Mouse (Mus musculus) cerebellum, postnatal 36 days (tissue): ENCODE results near the gene Slc2a1.

Experiments used
- DNase-seq, 2 experiments: peaks; one replicate each; pipeline ENCODE4 v3.0.0; 2021 to 2022; ENCODE audit warnings: mixed read lengths in 2 of 2

Slc2a1 gene

DNA sequence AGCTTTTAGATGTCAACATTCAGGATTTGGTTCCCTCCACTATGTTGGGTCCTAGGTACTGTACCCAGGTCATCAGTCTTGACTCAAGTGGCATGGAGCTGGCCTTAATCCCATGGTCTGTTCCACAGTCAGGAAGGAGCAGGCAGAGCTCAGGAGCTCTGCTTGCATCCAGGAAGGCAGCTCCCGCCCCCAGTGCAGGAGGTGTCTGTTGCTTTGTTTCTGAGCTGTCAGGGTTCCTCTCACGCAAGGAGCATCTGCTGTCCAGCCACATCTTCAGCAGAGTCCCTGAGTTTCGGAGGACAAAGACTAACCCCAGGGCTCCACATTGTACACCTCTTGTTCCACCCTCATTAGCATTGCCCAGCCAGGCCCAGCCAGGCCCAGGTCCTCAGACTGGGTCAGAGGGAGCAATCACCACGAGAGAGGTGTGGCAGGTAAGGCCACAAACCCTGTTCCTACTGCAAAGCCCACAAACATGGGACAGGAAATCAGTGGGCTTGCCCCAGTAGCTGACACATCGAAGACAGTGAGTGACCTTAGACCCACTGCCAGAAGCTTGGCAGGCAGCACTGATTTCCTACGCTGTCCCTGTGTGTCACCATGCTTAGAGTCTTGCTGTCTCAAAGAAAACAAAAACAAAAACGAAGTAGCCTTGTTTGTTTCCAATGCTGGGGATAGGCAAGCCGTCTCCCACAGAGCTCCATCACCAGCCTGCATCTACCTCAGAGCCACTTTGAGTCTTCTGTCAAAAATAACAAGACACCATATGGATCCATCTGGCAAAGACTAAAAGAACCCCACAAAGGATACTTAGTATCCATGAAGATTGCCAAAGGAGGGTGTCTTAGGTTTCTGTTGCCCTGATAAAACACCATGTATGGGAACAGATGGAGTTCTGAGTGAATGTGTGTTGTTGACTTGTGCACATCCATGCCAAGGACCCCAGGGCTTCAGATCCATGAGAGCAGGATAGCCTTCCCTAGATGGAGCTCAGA is 10.0 kb upstream of the Slc2a1 start:
- no peak for DNase-seq

DNA sequence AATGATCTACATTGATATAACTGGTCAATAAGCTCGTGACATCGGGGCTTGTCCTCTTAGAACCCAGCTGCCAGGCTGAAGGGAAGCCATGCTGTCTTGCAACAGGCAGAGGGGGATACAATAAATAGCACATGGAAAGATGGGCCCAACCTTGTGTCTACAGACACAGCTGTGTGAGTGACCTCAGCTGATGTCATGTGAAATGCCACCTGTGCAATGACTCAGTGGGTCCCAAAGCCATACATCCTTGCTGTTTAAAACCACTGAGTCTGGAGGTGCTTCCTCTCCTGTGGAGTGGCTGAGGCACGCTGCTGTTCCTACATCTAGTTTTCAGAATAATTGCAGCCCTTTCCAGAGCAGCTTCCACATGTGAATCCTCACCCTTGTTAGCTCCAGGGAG is 7.1 kb upstream of the Slc2a1 start:
- DNase-seq: no peak

DNA sequence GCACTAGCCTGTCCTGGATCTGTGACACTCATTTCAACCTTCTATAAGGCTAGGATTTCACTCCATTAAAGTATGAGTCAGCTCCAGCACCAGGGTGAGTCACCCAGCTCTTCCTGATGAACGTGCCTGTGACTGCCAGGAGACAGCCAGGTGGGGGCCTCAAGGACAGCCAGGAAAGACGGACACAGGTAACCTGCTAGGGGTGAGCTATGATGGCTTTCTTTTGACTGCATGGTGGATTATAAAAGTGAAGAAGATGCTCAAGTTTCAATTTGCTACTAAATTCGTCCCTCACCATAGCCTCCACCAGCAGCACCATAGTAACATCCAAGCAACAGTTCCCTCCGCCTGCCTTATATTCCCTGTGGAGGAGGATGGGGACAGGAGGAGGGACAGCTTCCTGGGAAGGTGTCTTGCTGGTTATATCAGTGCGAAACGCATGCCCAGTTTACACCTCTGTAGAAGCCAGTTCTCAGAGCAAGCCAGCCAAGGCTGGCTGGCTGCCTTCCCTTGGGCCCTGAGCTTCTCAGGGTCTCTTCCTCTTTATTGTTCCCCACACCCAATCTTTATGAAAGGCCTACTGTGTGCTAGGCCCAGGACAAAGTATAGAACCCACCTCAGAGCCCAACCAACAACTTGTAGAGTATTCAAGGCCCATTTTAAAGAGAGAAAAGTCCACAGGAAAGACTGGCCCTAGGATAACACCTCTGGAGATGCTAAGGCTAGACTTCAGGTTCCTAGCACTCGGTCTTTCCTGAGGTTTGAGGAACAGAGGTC is 6.0 kb upstream of the Slc2a1 start:
- DNase-seq: no peak

DNA sequence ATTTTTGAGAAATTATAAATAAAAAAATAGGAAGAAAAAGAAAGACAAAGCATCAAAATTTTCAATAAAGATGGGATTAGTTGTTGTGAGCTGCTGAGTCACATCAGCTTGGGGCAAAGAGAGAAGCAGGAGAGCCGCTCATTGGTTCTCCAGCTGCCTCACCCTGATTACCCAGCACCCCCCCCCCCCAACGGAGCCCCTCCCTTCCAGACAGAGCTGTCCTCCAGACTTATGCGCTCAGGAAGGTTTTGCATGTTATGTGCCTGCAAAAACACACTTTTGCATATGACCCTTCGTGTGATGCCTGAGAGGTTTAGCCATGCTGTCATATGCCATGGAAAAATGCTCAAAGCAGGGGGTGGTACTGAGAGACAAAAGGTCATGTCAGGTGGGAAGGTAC is 3.7 kb upstream of the Slc2a1 start:
- DNase-seq: no peak

DNA sequence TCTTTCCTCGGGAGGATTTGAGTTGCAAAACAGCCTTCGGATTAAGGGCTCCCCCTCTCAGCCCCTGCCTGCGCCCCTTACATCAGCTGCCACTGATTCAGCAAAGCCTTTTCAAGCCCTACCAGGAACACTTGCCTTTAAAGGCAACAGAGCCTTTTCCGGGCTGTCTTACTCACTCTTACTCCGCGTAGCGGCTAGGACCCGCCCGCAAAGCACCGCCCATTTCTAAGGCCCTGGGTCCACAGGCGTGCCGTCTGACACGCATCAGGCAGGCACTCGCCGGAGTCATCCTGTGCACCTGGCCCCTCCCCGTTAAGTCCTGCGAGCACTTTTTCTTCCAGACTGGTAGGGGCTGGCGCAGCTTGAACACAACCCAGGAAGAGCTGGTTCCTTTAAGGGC is 2.8 kb upstream of the Slc2a1 start:
- peak; percentile 24 to 26 for DNase-seq

DNA sequence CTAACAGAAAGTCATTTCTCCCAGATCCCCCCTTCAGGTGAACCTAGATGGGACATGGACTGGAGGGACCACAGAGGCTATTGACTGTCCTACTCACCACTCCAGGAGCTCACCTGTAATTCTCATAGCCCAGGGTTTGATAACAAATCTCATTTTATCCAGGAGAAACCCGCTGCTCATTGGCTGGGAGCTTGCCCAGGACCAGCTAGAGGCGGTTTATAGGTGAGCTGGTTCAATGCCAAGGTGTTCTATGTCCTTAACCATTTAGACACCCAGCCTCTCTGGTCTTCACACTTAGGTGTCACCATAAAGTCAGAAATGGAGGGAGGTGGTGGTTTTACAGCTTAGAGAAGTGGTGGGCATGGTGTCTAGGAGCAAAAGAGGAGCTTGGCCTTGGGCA is 644 bp upstream of the Slc2a1 start:
- DNase-seq: no peak

DNA sequence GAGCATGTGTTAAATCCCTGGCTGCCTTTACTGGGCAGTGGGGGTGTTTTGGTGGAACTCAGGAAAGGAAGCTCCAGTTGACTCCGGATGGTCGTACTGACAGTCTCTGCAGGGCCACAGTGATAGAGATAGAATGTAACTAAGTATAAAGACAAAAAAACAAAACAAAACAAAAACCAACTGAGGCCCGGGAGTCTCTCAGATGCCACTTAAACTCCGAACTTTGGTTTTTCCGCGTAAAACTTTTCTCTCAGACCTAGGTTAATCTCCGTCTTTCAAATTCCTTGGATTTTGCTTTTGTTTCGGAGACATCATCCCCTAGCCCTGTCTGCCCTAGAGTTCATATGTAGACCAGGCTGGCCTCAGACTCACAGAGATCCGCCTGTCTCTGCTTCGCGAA is 1.1 kb downstream of the Slc2a1 start:
- no peak for DNase-seq

DNA sequence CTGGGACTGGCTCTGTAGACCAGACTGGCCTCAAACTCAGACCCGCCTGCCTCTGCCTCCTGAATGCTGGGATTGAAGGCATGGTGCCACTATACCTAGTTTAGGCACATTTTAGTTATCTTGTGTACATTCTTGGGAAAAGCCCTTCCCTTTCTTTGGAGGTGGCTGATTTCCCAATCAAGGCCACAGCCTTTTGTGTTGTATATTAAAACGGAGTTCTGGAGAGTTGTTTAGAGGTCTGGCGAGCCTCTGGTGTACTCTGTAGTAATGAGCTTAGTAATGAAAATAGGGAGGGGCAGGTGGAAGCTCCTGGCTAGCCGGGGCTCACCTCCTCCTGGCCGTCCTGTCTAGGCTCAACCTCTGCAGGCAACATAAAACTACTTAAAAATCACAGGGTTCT is 2.0 kb downstream of the Slc2a1 start:
- DNase-seq: no peak

DNA sequence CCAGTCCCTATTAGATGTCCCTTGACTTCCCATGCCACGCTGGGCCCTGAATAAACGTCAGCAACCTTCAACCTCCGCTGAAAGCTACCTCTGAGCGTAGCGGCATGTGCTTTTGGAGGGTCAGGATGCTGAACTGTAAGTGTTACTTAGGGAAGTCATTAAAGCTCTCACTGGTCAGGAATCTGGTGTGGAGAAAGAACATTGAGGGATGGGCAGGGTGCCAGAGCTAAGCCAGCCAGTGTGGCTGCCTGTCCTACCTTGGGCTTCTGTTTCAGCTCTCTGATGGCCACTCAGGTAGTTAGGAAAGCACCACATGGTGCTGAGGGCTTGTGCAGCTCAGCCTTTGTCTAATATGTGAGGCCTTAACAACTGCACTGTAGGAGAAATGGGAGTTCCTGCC is 2.9 kb downstream of the Slc2a1 start:
- DNase-seq: no peak

DNA sequence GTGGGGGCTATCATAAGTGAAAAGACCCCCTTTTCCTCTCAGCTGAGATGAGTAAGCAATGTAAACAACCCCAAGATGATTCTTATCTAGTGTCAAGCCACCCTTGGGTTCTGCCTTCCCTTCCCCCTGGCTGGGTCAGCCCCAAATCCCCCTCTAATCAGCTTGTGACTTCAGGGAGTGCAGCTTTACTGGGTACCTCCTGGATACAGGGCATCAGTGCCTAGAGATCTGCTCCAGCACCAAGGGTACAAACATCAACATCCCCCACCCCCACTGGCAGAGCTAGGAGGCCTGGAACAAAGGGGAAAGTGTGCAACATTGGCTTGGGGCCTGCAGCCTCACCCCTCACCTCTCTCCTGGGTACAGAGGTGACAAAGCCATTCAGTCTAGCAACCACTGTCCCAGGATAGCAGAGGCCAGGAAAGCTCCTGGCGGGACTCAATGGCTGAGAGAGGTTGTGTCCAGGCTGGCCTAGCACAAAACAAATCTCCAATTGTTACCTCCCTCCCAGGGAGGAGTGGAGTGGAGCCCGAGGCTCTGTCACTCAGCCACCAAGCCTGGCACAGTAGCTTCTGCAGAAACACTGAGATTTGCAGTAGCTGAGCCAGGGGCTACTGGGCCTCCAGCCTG is 3.9 kb downstream of the Slc2a1 start:
- no peak for DNase-seq

DNA sequence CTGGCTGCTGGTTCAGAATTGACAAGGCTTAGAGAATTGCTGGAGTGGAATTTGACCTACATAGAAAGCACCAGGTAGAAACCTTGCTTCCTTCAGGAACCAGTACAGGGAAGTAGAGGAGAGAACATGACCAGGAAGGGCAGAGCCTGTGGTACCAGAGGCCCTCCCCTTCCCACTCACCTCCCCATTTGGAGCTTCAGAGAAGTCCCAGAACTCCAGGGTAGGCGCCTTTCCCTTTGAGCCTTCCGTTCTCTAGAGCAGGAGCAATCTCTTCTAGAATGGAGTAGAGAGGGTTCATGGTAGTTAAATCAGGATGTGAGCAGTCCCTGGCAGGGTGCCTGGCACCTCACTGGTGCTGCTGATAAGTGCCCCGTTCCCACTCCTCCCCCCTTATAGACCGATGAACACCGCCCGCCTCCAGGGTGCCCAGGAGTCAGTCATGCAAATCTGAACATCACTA is 7.1 kb downstream of the Slc2a1 start:
- DNase-seq: no peak

DNA sequence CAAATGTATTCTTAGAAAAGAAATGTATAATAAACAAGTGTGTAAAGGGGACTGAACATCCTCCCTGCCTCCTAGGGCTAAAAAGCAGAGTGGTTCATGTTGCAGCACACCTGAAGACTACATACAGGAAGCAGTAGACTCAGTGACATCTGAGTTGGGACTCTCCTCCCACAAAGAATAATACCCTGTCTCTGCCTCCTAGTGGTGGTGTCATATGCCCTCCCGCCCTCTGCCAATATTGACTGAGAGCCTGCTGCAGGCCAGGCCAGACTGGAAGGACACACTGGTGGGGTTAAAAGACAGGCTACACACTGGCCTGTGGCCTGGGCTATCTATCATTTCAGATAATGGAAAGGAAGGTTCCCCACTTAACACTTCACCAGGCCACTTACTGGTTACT is 7.8 kb downstream of the Slc2a1 start:
- DNase-seq: no peak

DNA sequence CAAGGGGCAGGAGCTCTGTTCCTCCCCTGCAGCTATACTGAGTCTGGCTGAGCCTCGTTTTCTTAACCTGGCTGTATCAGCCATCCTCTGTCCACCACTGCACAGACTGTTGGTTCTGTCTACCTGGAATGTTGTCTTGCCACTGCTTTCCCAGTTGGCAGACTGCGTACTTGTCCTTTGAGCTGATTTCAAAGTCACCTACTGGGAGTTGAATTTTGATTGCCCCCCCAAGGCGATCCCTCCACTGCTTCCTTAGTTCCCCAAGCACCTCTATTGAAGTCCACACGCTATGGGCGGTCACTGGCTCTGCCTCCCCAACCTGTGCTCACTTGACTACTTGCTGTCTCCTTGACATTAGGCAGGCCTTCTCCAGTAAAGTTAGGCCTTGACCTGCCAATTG is 9.1 kb downstream of the Slc2a1 start:
- DNase-seq: no peak

DNA sequence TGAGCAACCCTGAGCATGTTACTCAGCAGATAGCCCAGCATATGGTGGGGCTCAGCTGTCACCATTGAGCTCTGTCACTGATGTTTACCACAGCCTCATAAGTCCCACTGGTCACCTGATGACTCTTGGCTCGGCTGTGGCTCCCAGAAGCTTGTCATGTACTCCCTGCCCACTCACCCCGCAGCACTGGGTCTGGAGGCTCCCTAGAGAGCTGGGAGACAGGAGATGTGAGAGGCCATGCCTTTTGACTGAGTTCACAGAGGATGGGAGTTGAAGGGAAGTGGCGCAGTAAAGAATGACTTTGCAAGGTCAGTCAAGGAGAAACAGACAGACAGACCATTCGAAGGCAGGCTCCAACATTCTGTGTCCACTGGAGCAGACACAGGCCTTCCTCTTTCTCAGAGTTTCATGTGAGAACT is 10.2 kb downstream of the Slc2a1 start:
- no peak for DNase-seq

DNA sequence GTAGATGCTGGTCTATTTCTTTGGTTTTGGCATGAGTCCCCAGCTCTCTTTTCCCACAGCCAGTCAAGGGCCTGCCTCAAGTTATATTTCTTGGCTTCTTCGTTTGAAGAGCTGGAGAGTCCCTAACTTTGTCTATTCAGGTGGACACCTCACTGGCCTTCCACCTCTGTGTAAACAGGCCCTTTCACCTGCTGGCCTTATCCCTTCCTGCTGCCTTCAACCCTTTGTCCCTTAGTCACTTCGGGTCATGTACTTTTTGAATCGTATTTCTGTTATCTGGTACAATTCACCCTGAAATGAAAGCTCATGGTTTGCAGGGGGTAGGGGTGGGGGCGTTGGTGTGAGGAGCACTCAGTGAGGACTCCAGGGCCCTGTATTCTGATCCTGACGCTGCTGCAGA is 10.8 kb downstream of the Slc2a1 start:
- DNase-seq: no peak

DNA sequence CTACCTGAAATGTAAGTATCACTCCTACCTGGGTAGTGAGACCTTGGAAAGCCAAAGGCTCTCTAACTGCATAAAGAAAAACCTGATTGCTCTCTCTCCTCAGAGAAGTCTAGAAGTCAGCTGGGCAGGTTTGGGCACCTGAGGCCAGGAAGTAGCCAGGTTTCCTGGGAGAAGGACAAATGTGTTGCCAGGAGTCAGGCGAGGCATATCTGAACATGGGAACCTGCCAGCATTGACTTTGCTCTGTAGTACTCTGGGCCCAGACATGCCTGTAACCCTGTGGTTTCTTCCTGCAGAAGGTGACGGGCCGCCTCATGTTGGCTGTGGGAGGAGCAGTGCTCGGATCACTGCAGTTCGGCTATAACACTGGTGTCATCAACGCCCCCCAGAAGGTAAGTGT is 11.6 kb downstream of the Slc2a1 start:
- no peak for DNase-seq

DNA sequence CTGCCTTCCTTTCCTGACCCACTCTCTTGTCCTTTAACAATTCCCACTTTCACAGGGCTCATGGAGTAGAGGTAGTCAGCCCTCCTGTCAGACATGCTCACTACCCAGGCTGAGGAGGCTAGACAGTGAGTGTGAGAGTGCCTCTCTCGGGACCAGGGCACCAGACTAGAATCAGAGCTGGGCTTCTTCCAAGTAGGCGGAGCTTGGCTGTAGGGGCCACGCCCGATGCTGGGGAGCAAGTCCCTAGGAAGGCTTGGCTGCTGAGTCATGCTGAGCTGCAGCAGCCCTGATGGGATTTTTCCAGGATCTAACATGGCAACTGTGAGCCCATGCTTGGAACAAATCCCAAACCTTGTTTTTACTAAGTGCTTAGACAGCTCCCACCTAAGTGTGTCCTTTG is 12.7 kb downstream of the Slc2a1 start:
- DNase-seq: no peak

DNA sequence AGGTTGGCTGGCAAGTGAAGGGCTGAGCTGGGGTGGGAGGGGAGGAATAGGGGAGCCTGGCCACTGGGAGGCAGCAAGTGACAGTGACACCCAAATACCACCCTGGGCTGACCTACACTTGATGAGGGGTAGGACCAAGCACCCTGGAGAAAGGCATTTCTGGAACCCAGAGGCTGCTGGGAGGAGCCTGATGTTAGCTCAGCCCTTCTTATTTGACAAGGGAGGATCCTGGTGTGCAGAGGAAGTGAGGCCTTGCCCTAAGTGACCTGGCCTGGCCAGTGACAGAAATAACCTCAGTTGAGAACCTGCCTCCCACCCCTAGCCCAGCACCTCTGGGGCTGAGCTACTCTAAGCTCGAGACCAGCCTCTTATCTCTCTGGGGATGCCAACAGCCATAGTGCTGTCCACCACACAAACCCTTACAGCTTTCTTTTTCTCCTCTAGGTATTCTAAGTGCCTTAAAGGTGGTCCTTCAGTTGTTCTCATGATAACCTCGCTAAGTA is 16.3 kb downstream of the Slc2a1 start:
- DNase-seq: no peak

DNA sequence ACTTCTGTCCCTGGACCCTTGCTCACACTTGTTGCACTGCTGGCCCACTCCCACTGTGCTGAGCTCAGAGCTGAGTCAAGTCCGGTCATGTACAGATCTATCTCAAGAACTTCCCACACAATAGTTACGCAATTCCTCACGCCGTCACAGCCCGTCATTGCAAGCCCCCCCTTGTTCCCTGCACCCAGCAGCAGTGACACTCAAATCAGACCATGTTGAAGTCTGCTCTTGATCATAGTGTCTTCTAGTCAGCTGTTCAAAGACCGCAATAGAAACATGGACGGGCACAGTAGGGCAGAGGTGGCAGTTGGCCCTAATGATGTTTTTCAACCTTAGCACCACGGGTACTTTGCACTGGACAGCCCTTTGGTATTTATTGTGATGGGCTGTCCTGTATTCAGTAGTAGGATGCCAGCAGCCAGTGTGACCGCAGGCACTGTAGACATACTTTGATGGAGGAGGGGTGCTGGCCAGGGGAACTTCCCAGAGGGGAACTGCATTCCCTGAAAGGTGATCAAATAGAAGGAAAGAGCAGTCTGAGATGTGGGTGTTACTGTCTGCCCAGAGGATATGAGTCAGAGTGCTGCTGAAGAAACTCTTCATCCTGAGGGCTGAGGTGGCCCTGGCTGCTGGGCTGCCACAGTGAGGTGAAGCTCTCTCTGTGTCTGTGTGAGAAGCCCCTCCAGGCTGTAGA is 17.2 kb downstream of the Slc2a1 start:
- no peak for DNase-seq

DNA sequence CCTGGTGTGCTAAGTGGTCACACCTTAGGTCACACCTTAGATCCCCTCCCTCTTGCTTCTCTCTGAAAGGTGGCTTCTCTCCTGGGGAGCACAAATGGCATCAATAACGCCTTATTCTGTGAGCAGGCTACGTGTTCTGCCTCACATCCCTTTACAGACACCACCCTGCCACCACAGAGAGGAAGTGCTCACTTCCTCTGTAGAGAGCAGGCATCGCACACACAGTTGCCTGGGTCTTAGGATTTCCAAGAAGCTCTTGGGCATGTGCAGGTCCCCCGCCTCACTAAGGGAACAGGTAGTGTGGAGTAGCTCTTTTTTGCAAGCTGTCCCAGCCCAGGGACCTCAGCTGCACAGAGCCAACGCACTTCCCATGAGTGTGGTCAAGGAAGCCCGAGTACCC is 18.7 kb downstream of the Slc2a1 start:
- no peak for DNase-seq

DNA sequence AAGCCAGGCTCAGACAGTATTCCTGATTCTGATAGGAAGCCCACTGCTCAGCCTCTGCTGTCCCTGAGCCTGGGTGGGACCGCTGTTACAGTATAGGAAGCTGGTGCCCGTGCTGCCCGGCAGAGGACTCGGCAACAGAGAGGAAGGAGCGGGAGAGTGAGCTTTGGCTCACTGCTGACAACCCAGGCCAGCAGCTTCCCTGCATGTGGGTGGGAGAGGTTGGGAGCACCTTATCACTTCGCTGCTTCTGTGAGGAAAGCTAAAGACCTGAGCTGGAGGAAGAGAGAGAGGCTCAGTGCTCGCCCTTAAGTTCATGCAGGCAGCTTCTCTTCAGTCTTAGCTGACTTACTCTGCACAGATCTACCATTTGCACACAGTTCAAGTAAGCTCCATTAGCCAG is 20.0 kb downstream of the Slc2a1 start:
- no peak for DNase-seq

DNA sequence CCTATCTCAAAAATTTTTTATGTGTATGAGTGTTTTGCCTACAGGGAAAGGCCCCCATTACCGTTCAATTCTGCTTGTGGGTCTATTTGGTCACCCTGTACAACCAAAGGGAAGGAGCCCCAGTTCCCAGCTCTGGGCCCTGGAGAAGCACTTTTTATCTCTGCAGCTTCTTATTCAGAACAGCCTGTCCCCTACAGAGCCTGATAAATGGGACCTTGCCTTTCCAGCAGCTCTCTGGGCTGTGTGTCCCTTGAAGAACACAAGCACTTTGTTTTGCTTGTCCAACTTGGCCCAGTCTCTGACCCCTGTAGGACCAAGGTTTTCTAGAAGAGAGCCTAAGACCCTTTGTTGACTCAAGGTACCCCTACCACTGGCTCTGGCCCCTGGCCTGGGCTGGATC is 20.6 kb downstream of the Slc2a1 start:
- no peak for DNase-seq
